Mouse (Mus musculus): ENCODE data around the gene Jarid2. TPM values are rescaled to one million over a fixed set of nuclear protein-coding genes. Genes with fewer than 3 reads are reported as not detected.

Jarid2 gene
- polyA plus RNA-seq, 1 experiment from 2014 or later, result 33.3 TPM

DNA sequence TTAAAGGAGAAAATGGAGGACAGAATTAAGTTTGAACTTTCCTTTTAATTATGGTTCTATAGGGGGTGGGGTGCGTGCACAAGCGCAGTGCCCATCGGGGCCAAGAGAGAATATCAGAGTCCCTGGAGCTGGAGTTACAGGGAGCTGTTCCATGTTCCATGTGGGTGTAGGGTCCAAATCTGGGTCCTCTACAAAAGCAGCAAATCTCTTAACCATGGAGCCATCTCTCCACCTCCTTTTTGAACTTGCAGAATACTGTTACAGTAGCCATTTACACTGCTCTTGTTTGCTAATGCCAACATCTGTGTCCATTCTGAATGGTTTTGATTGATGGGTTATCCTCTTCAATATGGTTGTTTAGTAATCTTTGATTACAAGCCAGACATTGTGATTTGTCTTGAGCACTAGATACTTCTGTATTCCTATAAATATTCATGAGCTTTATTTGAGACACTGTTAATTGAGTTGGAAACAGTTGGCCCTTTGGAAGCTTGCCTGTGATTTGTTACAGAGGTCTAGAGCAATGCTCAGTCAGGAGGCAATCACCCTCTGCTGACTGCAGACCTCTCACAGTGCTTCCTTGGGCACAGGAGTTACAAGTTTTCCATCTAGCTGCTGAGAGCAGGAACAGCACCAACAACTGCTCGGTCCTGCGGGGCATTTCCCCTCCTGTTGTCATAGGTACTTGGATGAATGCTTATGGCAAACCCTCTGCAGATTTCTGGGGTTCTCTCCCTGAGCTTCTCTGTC, 231.4 kb downstream of the Jarid2 start:
- Histone ChIP-seq H3K4me1 (peaks cover 7% of the 10 kb centered on the region; the same call in 1 of the 2 replicates), H3K36me3 (no peaks in the 10 kb centered on the region), H3K9ac (no peak overlapping the region), H3K9me3 (no peaks in the 10 kb centered on the region), H3K4me3 (no peak overlapping the region), H3K4me2 (no peak overlapping the region), H3K27me3 (no peaks in the 10 kb centered on the region), H3K27ac (no peak overlapping the region)
- WGBS, result 85% methylated on average over 5 of the region's 5 CpGs
- no peak for ATAC-seq (ENCODE audit: insufficient number of reproducible peaks, low FRiP score, low TSS enrichment, low read depth)
